Mouse (Mus musculus): ENCODE results near the gene Dynlt1f.
"Not testable (repeated sequence)": the region's sequence is repeated elsewhere in the genome, so short reads cannot be mapped to it uniquely, and the experiment has no call there.

- TF ChIP-seq GATA1 (IDR thresholded peaks at IDR 0.05; ENCODE audit: borderline replicate concordance, low read length); FLI1 (IDR thresholded peaks at IDR 0.05; ENCODE audit: low read length): not testable (repeated sequence)
These were observed 55.3 kb downstream of the Dynlt1f start for GRCm38 (mm10) chr17:6600216-6600911.
